Mouse (Mus musculus) spleen, adult 2 months (tissue): ENCODE data around the gene Fabp3. TPM values are rescaled to one million over a fixed set of nuclear protein-coding genes. Genes with fewer than 3 reads are reported as not detected.

Experiments
- DNase-seq, 2 experiments: peaks; one replicate each; pipeline versions ENCODE4 v3.0.0 to v3.0.0-alpha.2; 2012 to 2021; ENCODE audit warnings: low spot score in 2 of 2, low read depth in 1 of 2
- H3K27ac ChIP-seq: fragments of 200-500 bp; 2 replicates; pipeline ENCODE4 v1.5.1; 2012; ENCODE audit warnings: low read length, inconsistent platforms; ENCODE audit not compliant: insufficient read depth
- H3K27me3 ChIP-seq: fragments of 200-500 bp; 2 replicates; pipeline ENCODE4 v1.6.1; 2012; ENCODE audit warnings: mild to moderate bottlenecking, moderate library complexity, low read length, inconsistent platforms; ENCODE audit not compliant: control insufficient read depth, insufficient read depth
- H3K36me3 ChIP-seq: fragments of 200-500 bp; 2 replicates; pipeline ENCODE4 v1.6.1; 2012; ENCODE audit warnings: mild to moderate bottlenecking, low read length, inconsistent platforms; ENCODE audit not compliant: control insufficient read depth, insufficient read depth
- H3K4me1 ChIP-seq: fragments of 200-500 bp; 2 replicates; pipeline ENCODE4 v1.6.1; 2011; ENCODE audit warnings: inconsistent platforms; ENCODE audit not compliant: control insufficient read depth, insufficient read depth, insufficient read length
- H3K4me3 ChIP-seq: fragments of 200-500 bp; 2 replicates; pipeline ENCODE4 v1.5.1; 2011; ENCODE audit warnings: mild to moderate bottlenecking, inconsistent platforms; ENCODE audit not compliant: insufficient read depth, insufficient read length; ENCODE audit errors: extremely low read depth
- CTCF ChIP-seq: fragments of 200-500 bp; IDR thresholded peaks from 2 replicates; pipeline ENCODE4 v1.5.1; 2011; ENCODE audit warnings: mild to moderate bottlenecking, inconsistent platforms; ENCODE audit not compliant: insufficient read depth, insufficient read length, insufficient replicate concordance; ENCODE audit errors: extremely low read depth
- POLR2A ChIP-seq: fragments of 200-500 bp; IDR thresholded peaks from 2 replicates; pipeline ENCODE4 v1.6.1; 2011; ENCODE audit warnings: low read depth, low read length, inconsistent platforms
- WGBS: fragments of 180-500 bp; shearing (Covaris S2); methylation state at CpG from one replicate; pipeline ENCODE4 v1.1.7; 2018; 5-methylcytosine and 5-hydroxymethylcytosine counted together
- polyA plus RNA-seq: library from polyadenylated mRNA; depleted of rRNA; stranded (reverse); fragments of >200 nt; gene quantifications from 2 replicates; pipeline ENCODE4 v1.2.3, GENCODE M21; 2012

Fabp3 gene
- polyA plus RNA-seq, 1 experiment, result 0.54 TPM

- WGBS, result 65% methylated on average over 1 of the region's 1 CpGs
- TF ChIP-seq POLR2A, result no peak
- TF ChIP-seq CTCF, result no peak
- H3K4me1 ChIP-seq, result no peaks in the 10 kb centered on the region
- H3K36me3 ChIP-seq, result peaks cover 38% of the 10 kb centered on the region
- DNase-seq, result no peak
- no peak overlapping the region for H3K27ac ChIP-seq
- H3K4me3 ChIP-seq, result no peak overlapping the region
- H3K27me3 ChIP-seq, result no peaks in the 10 kb centered on the region
Observed at GRCm38 (mm10) chr4:130323165-130323564, 14.8 kb downstream of the Fabp3 start.

GRCm38 (mm10) chr4:130323607-130324006 lies 15.2 kb downstream of the Fabp3 start:
- 90% methylated on average over 5 of the region's 5 CpGs for WGBS
- Histone ChIP-seq H3K27ac (no peak overlapping the region), H3K4me1 (no peaks in the 10 kb centered on the region), H3K36me3 (peaks cover 40% of the 10 kb centered on the region), H3K4me3 (no peak overlapping the region), H3K27me3 (no peaks in the 10 kb centered on the region)
- DNase-seq, result no peak
- no peak for TF ChIP-seq POLR2A
- TF ChIP-seq CTCF, result no peak

DNA sequence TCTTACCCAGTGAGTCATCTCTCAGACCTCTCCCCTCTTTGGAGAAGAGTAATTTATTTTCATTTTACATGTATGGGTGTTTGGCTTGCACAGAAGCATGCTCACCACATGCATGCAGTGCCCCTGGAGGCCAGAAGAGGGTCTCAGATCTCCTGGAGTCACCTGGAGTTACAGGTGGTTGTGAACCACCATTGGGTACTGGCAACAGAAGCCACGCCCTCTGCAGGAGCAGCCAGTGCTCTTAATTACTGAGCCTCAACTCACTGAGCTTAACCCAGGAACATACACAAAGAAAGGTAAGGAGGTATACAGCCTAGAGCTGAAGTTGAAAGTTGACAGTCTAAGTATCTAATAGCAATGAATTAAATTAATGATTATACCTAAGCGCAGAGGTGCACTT lies 17.1 kb downstream of the Fabp3 start:
- H3K4me1 ChIP-seq, result no peaks in the 10 kb centered on the region
- no peak overlapping the region for H3K27ac ChIP-seq
- no peaks in the 10 kb centered on the region for H3K27me3 ChIP-seq
- DNase-seq, result no peak
- 96% methylated on average over 2 of the region's 2 CpGs for WGBS
- TF ChIP-seq POLR2A, result no peak
- TF ChIP-seq CTCF, result no peak
- no peak overlapping the region for H3K4me3 ChIP-seq
- peaks cover 39% of the 10 kb centered on the region for H3K36me3 ChIP-seq

GRCm38 (mm10) chr4:130327366-130327765 lies 19.0 kb downstream of the Fabp3 start:
- Histone ChIP-seq H3K27ac (no peak overlapping the region), H3K4me1 (no peaks in the 10 kb centered on the region), H3K4me3 (no peak overlapping the region), H3K36me3 (peaks cover 39% of the 10 kb centered on the region), H3K27me3 (no peaks in the 10 kb centered on the region)
- TF ChIP-seq CTCF (no peak), POLR2A (no peak)
- no peak for DNase-seq
- WGBS, result 93% methylated on average over 9 of the region's 9 CpGs

- WGBS, result 91% methylated on average over 5 of the region's 5 CpGs
Observed at GRCm38 (mm10) chr4:130335867-130336266, 27.5 kb downstream of the Fabp3 start.

DNA sequence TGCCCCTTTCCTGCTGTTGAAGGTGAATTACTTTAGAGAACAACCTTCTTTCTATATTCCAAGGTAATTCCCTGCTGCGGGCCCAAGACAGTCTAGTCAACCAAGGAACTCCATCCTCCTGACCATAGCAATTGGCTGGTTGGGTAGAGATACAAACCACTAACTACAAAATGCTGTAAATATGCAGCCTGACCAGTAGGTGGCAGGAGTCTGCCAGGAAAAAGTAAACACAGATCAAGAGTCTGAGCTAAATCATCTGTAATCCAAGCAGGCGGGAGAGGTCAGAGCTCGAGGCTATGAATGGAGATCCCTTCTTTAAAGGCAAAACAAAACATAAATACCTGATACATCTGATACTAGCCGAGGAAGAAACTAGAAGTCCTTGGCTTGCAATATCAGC lies 33.3 kb downstream of the Fabp3 start:
- Histone ChIP-seq H3K4me1 (no peaks in the 10 kb centered on the region), H3K27me3 (no peaks in the 10 kb centered on the region), H3K4me3 (no peak overlapping the region), H3K27ac (no peak overlapping the region), H3K36me3 (peaks cover 23% of the 10 kb centered on the region)
- no peak for TF ChIP-seq POLR2A
- TF ChIP-seq CTCF, result no peak; the same call in 1 of the 2 replicates
- DNase-seq, result peak; percentile 12 to 45
- WGBS, result 42% methylated on average over 4 of the region's 4 CpGs

More at GRCm38 (mm10) chr4:130335867-130336266, 27.5 kb downstream of the Fabp3 start:
- TF ChIP-seq POLR2A, result no peak
- no peak for TF ChIP-seq CTCF
- H3K4me3 ChIP-seq, result no peak overlapping the region
- DNase-seq, result no peak
- no peak overlapping the region for H3K27ac ChIP-seq
- no peaks in the 10 kb centered on the region for H3K27me3 ChIP-seq
- H3K36me3 ChIP-seq, result peaks cover 29% of the 10 kb centered on the region
- H3K4me1 ChIP-seq, result no peaks in the 10 kb centered on the region

DNA sequence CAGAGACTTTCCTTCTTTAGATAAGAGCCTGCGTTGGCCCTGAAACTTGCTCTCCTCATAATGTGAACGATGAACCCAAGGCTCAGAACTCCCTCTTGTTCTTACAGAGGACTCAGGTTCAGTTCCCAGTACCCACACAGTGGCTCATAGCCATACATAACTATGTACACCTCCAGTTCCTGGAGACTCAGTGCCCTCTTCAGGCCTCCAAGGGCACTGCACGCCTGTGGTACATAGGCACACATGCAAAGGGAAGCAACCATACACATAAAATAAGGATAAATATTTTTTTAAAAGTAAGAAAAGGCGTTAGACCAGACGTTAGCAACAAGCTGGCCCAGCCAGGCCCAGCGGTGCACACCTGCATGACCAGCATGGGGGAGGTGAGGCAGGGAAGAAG lies 41.3 kb downstream of the Fabp3 start:
- WGBS, result 97% methylated on average over 6 of the region's 6 CpGs
- no peak overlapping the region for H3K4me3 ChIP-seq

More for the DNA sequence above, 41.3 kb downstream of the Fabp3 start:
- TF ChIP-seq POLR2A (no peak), CTCF (no peak)
- H3K4me1 ChIP-seq, result no peaks in the 10 kb centered on the region
- DNase-seq, result no peak
- no peaks in the 10 kb centered on the region for H3K27me3 ChIP-seq
- H3K36me3 ChIP-seq, result peaks cover 31% of the 10 kb centered on the region
- no peak overlapping the region for H3K27ac ChIP-seq
